Mouse (Mus musculus) sigmoid colon, adult 10 weeks (tissue): ENCODE data around the gene Tmem37. TPM values are rescaled to one million over a fixed set of nuclear protein-coding genes. Genes with fewer than 3 reads are reported as not detected.

ENCODE experiments used
- polyA plus RNA-seq: library from polyadenylated mRNA; stranded (reverse); fragments of 350-450 nt; fragmentation: Illumina TruSeq; extraction: RNeasy Lipid Tissue Mini Kit (QIAGEN cat#74804); gene quantifications from one replicate; pipeline ENCODE4 v1.2.3, GENCODE M21; 2014; ENCODE audit warnings: low read depth, low replicate concordance

Tmem37 gene
- polyA plus RNA-seq = 1.0 TPM

GRCm38 (mm10) chr1:120073519-120074306 is at the start of gene Tmem37:
Gene Tmem37, minus strand, starts transcription at chr1:120074074.

DNA sequence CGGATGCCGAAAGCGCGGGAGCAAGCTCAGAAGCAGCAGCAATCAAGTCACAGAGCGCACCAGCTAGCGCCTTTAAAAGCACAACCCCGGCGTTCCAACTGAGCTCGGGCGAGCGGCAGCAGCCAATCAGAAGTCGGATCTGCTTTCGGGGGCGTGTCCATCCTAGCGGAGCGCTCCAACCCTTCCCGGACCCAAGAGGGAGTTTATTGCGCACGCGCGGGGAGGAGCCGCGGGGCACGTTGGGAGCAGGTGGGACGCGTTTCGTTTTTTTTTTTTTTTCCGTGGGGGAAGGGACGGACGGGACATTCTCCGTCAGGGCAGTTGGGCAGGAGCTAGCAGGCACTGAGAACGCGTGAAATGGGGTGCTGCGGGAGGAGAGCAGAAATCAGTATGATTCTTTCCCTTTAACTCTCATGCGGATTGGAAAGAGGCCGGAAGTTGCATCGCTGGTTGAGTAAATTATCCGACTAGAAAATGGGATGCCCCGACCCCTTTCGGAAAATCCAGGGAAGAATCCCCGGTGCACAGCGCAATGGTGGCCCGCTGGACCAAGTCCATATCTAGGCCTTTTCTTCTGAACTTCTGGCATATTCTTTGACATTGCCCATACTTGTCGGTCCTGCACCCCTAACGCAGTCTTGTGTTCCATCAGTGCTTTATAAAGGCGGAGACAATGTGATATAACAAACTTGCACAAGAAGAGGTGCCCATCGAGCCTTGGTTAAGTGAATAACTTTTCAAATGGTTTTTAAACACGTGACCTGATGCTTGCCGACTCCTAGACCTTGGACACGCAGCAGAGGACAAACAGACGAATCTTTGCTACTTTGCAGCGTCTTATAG is 47.3 kb upstream of the Tmem37 start, which contains the start of the genes Dbi and 3110009E18Rik:
Dbi (minus strand) TSS at position 110 of the 843 bp plus-strand sequence.
3110009E18Rik (plus strand) TSS at position 219 of the 843 bp plus-strand sequence.

Other genes with a start within 250 kb of the Tmem37 start
- 23.6 TPM for gene Ptpn4, start 236.5 kb downstream of the Tmem37 start, polyA plus RNA-seq
- 3.7 TPM for gene Tmem177, start 160.9 kb downstream of the Tmem37 start, polyA plus RNA-seq
- gene Cfap221, start 76.8 kb downstream of the Tmem37 start, polyA plus RNA-seq = not detected
- not detected for gene Sctr, start 67.2 kb downstream of the Tmem37 start, polyA plus RNA-seq
- gene Dbi, start 47.0 kb upstream of the Tmem37 start, polyA plus RNA-seq = 352 TPM
- 7.5 TPM for gene 3110009E18Rik, start 47.1 kb upstream of the Tmem37 start, polyA plus RNA-seq
- gene Steap3, start 198.6 kb upstream of the Tmem37 start, polyA plus RNA-seq = 11.8 TPM